Mouse (Mus musculus) liver, embryonic 12.5 days (tissue): ENCODE data around the gene Hs3st3a1. TPM values are rescaled to one million over a fixed set of nuclear protein-coding genes. Genes with fewer than 3 reads are reported as not detected.

Experiments used
- ATAC-seq: fragments of 200-750 bp; cut with Nextera tagmentation; 2 replicates; pipeline ENCODE4 v1.8.0; 2017; ENCODE audit warnings: moderate number of reproducible peaks, mild to moderate bottlenecking, moderate library complexity
- H3K27ac ChIP-seq: fragments of 300-500 bp; sonication (generic); 2 replicates; pipeline ENCODE4 v1.5.1; 2016; ENCODE audit warnings: mild to moderate bottlenecking
- H3K27me3 ChIP-seq: fragments of 300-500 bp; sonication (generic); replicated peaks from 2 replicates; pipeline ENCODE4 v1.6.1; 2016; ENCODE audit warnings: mild to moderate bottlenecking, moderate library complexity
- H3K36me3 ChIP-seq: fragments of 300-500 bp; sonication (generic); 2 replicates; pipeline ENCODE4 v1.6.1; 2016; ENCODE audit warnings: mild to moderate bottlenecking, moderate library complexity
- H3K4me1 ChIP-seq: fragments of 300-500 bp; sonication (generic); 2 replicates; pipeline ENCODE4 v1.6.1; 2016
- H3K4me2 ChIP-seq: fragments of 300-500 bp; sonication (generic); 2 replicates; pipeline ENCODE4 v1.6.1; 2016; ENCODE audit warnings: mild to moderate bottlenecking, moderate library complexity
- H3K4me3 ChIP-seq: fragments of 300-500 bp; sonication (generic); 2 replicates; pipeline ENCODE4 v1.5.1; 2016; ENCODE audit warnings: mild to moderate bottlenecking, moderate library complexity
- H3K9ac ChIP-seq: fragments of 300-500 bp; sonication (generic); 2 replicates; pipeline ENCODE4 v1.6.1; 2016; ENCODE audit warnings: mild to moderate bottlenecking, moderate library complexity
- H3K9me3 ChIP-seq: fragments of 300-500 bp; sonication (generic); replicated peaks from 2 replicates; pipeline ENCODE4 v1.6.1; 2016; ENCODE audit warnings: mild to moderate bottlenecking, moderate library complexity
- WGBS: fragments of 180-500 bp; shearing (Covaris S2); methylation state at CpG from one replicate; pipeline ENCODE4 v1.1.7; 2016; ENCODE audit not compliant: insufficient replicate concordance; 5-methylcytosine and 5-hydroxymethylcytosine counted together
- polyA plus RNA-seq: library from polyadenylated mRNA; unstranded; fragments of >200 nt; fragmentation: Nextera tagmentation; extraction: Ambion mirVana; gene quantifications from 2 replicates; pipeline ENCODE4 v1.2.1, GENCODE M21; 2016

The Hs3st3a1 gene
- polyA plus RNA-seq, 1 experiment from 2014 or later: 0.62 TPM

DNA sequence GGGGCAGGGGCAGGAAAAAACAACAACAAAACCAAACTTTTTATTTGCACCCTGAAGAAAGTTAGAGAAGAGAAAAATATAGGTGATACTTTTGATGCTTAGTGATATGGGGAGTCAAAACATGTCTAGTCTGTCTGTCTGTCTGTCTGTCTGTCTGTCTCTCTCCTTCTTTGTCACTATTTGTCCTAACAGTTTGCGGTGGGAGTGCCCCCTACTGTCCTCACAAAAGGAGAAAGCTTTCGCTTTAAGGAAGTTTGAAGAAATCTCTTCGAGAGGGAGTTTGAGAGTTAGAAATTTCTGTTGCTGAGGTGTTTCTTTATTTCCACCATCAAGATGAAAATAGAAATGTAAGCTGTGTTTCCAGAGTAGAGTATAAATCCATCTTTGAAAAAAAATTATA is 3.8 kb downstream of the Hs3st3a1 start:
- WGBS: 34% methylated on average over 3 of the region's 3 CpGs
- H3K9ac ChIP-seq: no peak overlapping the region
- peaks cover 19% of the 10 kb centered on the region for H3K4me1 ChIP-seq
- ATAC-seq: no peak
- H3K4me3 ChIP-seq: no peak overlapping the region
- H3K9me3 ChIP-seq: no peaks in the 10 kb centered on the region
- no peak overlapping the region for H3K4me2 ChIP-seq
- peaks cover 32% of the 10 kb centered on the region for H3K27me3 ChIP-seq
- H3K27ac ChIP-seq: no peak overlapping the region
- H3K36me3 ChIP-seq: no peaks in the 10 kb centered on the region

DNA sequence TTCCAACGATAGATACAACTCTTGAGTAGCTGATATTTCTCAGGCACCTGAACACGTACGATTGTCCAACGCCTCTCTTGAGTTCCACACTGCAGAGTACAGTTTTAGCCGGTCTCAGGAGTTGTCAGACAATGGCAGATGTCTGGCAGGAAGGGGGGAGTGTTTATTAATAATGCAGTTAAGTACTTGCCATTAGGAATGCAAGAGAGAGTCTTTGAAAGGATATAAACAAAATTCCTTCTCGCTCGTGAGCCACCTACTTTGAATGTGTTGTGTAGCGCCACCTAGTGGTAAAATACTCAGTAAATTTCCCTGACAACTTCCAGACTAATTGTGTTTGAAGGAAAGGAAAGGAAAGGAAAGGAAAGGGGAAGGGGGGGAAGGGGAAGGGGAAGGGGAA is 7.0 kb downstream of the Hs3st3a1 start:
- no peaks in the 10 kb centered on the region for H3K4me1 ChIP-seq
- no peak overlapping the region for H3K9ac ChIP-seq
- no peak for ATAC-seq
- no peak overlapping the region for H3K27ac ChIP-seq
- WGBS: 35% methylated on average over 8 of the region's 8 CpGs
- H3K4me3 ChIP-seq: no peak overlapping the region
- H3K9me3 ChIP-seq: no peaks in the 10 kb centered on the region
- H3K27me3 ChIP-seq: peaks cover 5% of the 10 kb centered on the region
- H3K4me2 ChIP-seq: no peak overlapping the region
- H3K36me3 ChIP-seq: no peaks in the 10 kb centered on the region

DNA sequence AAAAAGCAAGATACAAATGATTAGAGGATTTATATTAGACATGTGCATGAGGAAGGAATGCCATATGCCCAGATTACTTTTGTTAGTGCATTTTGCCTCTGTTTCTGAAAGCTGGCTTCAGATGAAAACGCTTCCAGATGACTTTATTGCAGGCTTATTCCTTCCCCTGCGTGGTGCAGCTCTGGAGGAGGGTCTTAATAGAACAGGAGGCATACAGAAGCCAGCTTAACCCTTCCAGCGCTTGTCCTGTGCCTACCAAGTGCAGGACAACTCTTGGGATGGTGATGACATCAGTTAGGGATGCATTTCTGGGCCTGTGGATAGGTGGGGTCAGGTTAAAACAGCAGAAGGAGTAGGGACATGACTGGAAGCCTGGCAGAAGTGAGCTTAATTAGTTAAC is 7.6 kb downstream of the Hs3st3a1 start:
- 38% methylated on average over 3 of the region's 3 CpGs for WGBS

DNA sequence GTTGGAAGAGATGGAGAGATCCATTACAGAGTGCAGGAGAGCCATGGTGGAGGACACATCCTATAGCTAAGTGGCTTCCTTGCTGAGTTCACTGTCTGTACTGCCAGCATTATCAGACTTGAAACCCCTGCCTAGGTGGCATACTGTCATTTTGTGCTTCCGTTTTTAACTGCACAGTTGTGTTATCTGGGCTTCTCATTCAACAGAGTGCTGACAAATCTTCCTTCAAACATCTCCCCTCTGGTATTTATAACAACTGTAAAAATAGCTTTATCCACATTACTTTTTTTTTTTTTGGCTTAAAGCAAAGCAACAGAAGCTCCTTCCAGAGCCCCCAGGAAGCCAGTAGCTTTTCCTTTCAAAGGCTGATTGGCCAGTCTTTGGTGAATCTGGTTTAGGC is 10.1 kb downstream of the Hs3st3a1 start:
- Histone ChIP-seq H3K27ac (no peak overlapping the region), H3K36me3 (no peaks in the 10 kb centered on the region), H3K9ac (no peak overlapping the region), H3K4me2 (no peak overlapping the region), H3K27me3 (no peaks in the 10 kb centered on the region), H3K4me3 (no peak overlapping the region), H3K9me3 (no peaks in the 10 kb centered on the region), H3K4me1 (no peaks in the 10 kb centered on the region)
- ATAC-seq: no peak
- 35% methylated on average over 1 of the region's 1 CpGs for WGBS

More for the DNA sequence above, 7.6 kb downstream of the Hs3st3a1 start:
- Histone ChIP-seq H3K9ac (no peak overlapping the region), H3K4me1 (no peaks in the 10 kb centered on the region), H3K9me3 (no peaks in the 10 kb centered on the region), H3K4me2 (no peak overlapping the region), H3K36me3 (no peaks in the 10 kb centered on the region), H3K27ac (no peak overlapping the region), H3K4me3 (no peak overlapping the region), H3K27me3 (peaks cover 3% of the 10 kb centered on the region)
- no peak for ATAC-seq

DNA sequence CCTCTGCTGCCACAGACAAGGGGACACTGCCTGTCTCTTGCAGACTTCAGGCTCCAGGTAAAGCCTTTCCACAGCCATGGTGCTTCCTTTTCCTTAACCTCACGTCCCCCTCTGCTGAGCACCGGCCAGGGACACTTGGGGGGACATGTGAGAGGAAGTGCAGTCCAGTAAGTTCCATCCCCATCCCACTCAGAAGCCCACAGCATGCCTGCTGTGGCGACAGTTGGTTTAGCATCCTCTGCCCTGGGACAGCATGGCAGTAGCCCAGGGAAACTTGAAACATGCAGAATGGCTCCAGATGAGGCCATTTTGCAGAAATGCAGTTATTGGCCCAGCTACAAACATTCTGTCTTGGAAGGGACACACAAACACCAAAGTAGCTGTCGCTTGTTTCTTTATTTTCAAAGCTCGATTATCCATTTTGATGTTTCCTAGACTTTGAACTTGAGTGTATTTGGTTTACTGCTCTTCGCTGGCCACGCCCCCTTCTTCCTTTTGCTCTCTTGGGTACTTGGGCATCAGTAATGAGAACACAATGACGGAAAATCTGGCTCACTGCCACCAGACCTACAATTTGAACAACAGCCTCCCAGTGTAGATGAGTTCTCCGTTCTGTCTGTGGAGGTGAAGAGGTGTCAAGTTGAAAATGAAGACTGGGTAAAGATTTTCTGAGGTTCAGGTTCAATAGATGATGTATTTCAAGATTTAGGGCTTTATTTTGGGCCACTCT is 13.6 kb downstream of the Hs3st3a1 start:
- no peak overlapping the region for H3K27ac ChIP-seq
- H3K9me3 ChIP-seq: no peaks in the 10 kb centered on the region
- H3K4me2 ChIP-seq: no peak overlapping the region
- H3K4me1 ChIP-seq: no peaks in the 10 kb centered on the region
- H3K4me3 ChIP-seq: no peak overlapping the region
- H3K9ac ChIP-seq: no peak overlapping the region
- H3K27me3 ChIP-seq: no peaks in the 10 kb centered on the region
- WGBS: 59% methylated on average over 9 of the region's 9 CpGs
- ATAC-seq: no peak
- no peaks in the 10 kb centered on the region for H3K36me3 ChIP-seq

DNA sequence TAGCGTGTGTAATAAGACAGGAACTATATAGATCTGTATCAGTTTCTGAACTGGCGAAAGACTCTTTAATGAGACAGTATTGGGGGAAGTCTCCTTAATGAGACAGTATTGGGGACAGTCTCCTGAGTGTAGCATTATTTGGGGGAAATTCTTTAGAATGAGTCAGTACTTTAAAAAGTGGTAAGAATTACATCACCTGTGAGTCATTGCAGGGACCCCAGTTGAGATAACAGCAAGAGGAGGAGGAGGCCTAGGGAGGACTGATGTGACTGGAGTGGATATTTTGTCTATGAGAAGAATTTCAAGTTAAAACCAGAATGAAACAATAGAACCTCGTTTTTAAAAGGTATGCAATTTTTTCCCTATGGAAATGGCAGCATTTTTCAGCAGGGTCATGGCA is 26.6 kb downstream of the Hs3st3a1 start:
- WGBS: 49% methylated on average over 3 of the region's 3 CpGs
- Histone ChIP-seq H3K9ac (no peak overlapping the region), H3K27me3 (no peaks in the 10 kb centered on the region), H3K4me2 (no peak overlapping the region), H3K36me3 (no peaks in the 10 kb centered on the region), H3K4me3 (no peak overlapping the region), H3K27ac (no peak overlapping the region), H3K9me3 (no peaks in the 10 kb centered on the region), H3K4me1 (no peaks in the 10 kb centered on the region)
- ATAC-seq: no peak

DNA sequence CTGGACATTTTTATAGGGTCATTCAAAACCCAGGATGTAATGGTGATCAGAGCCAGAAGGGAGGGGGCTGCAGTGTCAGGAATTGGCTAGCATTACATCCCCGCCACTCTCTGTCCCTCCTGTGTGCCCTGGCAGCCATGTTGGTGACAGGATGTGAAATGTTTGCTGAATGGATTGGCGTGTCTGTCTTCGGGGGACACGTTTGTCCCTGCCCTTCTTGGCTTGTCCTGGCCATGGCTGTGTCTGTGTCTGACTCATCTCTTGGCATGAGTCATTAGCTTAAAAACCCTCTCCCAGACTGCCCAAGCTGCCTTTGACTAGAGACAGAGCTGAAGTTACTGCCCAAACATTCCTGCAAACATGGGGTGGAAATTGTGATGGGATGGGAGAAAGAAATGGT is 33.6 kb downstream of the Hs3st3a1 start:
- H3K4me3 ChIP-seq: no peak overlapping the region

DNA sequence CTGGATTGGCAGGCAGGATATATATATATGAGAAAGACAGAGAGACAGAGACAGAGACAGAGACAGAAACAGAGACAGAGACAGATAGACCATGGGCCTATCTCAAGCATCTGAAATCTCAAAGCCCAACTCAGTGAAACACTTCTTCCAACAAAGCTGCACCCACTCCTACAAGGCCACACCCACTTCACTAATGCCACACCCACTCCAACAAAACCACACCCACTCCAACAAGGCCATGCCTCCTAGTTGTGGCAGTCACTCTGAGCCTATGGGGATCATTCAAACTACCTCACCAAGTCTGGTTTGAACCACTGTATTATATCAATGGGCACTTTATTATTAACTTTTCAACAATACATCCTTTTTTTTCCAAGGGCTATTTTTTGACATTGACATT is 35.6 kb downstream of the Hs3st3a1 start:
- Histone ChIP-seq H3K27ac (no peak overlapping the region), H3K36me3 (no peaks in the 10 kb centered on the region), H3K9me3 (no peaks in the 10 kb centered on the region), H3K4me2 (no peak overlapping the region), H3K4me3 (no peak overlapping the region), H3K9ac (no peak overlapping the region), H3K4me1 (no peaks in the 10 kb centered on the region), H3K27me3 (no peaks in the 10 kb centered on the region)
- ATAC-seq: peak; percentile 54; the same call in 1 of the 2 replicates

More for the DNA sequence above, 33.6 kb downstream of the Hs3st3a1 start:
- Histone ChIP-seq H3K9ac (no peak overlapping the region), H3K27ac (no peak overlapping the region), H3K27me3 (no peaks in the 10 kb centered on the region), H3K4me2 (no peak overlapping the region), H3K9me3 (no peaks in the 10 kb centered on the region), H3K4me1 (no peaks in the 10 kb centered on the region), H3K36me3 (no peaks in the 10 kb centered on the region)
- WGBS: 51% methylated on average over 4 of the region's 4 CpGs
- no peak for ATAC-seq

DNA sequence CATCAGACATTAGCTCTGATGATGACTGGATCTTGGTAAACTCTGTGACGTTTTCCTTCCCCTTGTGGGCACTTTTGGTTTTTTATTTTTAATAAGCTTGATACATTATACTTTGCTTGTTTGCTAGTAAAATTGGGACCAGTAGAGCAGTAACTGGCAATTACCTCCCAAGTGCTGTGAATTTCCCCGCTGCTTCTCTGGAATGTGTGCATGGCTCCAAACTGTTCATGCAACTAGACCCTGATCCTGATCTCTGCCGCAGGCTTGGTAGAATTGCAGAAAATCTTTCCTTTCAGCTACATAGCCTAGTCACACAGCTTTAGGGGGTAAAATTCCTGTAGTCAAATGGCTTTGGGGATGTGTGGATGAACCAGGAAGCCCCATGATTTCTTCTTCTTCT is 38.5 kb downstream of the Hs3st3a1 start:
- H3K4me2 ChIP-seq: no peak overlapping the region
- no peak overlapping the region for H3K4me3 ChIP-seq
- ATAC-seq: no peak
- 61% methylated on average over 3 of the region's 3 CpGs for WGBS
- H3K36me3 ChIP-seq: no peaks in the 10 kb centered on the region
- no peak overlapping the region for H3K27ac ChIP-seq
- H3K27me3 ChIP-seq: no peaks in the 10 kb centered on the region
- H3K9me3 ChIP-seq: no peaks in the 10 kb centered on the region
- H3K9ac ChIP-seq: no peak overlapping the region
- H3K4me1 ChIP-seq: no peaks in the 10 kb centered on the region

DNA sequence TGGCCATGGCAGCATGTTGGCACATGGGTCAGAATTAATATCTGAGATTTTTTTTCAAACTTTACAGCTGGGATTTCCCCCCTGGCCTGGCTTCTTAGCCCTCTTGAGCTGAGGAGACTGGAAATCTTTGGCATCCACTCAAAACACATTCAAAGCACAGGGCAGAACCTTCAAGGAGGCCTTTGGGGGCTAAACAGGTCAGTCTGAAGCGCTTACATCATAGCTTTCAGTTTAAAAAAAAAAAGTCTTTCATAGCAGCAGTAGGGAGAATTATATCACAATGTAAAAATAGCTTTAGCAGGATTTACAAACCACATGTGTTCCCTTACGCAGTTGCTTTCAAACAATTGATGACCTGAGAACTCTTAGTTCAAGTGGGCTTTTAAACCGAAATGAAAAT is 46.3 kb downstream of the Hs3st3a1 start:
- H3K9me3 ChIP-seq: no peaks in the 10 kb centered on the region
- H3K9ac ChIP-seq: no peak overlapping the region
- no peak overlapping the region for H3K27ac ChIP-seq
- no peak for ATAC-seq
- no peaks in the 10 kb centered on the region for H3K36me3 ChIP-seq
- H3K27me3 ChIP-seq: no peaks in the 10 kb centered on the region
- 56% methylated on average over 3 of the region's 3 CpGs for WGBS
- H3K4me3 ChIP-seq: no peak overlapping the region
- H3K4me2 ChIP-seq: no peak overlapping the region
- H3K4me1 ChIP-seq: no peaks in the 10 kb centered on the region

DNA sequence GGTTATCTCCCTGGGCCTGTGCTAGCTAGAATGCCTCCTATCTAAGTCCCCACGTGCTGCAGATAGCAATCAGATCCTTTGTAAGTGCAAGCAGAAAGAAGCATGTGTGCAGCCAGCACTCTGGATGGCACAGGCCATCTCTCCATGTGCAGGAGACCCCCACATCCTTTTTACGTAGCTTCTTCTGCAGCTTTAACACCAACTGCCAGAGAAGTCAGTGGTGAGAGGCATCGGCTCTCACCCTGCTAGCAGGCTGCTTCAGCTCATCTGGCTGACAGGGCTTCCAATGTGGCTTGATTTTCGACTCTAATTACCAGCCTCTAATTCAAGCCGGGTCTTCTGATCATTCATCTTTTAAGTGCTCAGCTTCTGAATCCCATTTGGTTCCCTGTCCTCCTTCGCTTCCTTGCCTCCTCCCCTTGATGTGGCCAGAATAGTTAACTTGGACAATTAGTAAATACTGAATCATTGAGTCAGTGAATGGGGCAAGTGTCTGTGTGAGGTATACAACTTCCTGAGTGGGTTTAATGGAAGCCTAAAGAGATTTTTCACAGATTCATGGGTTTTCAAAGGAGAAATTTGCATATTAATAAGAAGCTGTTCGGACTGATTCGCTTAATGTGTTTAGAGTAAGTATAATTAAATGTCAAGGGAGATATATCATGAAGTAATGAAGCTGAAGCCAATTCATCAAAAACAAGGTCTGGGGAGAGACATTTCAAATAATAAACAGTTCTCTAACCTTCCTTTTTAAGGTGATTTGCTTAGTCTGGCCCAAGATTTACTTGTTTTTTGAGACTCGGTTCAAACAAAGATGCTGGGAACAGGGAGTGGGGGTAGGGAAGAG is 54.7 kb downstream of the Hs3st3a1 start:
- no peak overlapping the region for H3K4me2 ChIP-seq
- 52% methylated on average over 9 of the region's 9 CpGs for WGBS

DNA sequence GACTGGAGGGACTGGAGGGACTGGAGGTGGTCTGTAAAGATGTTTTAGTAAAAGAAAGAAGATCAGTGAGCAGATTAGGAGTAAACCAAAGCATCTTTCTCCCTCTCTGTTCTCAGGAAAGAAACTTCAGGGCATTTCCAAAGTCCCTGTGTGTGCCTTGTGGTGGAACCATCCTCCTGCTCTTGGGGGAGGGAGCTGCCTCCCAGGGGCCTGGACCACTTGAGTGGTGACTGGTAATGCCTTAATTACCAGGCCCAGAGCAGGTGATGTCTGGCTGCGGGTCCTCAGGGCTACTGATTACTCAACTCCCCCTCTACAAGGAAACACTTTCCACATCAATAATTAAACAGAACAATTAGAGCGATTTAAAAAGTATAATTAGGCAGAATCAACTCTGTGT is 59.3 kb downstream of the Hs3st3a1 start:
- H3K36me3 ChIP-seq: no peaks in the 10 kb centered on the region
- no peak overlapping the region for H3K9ac ChIP-seq
- H3K27me3 ChIP-seq: peaks cover 4% of the 10 kb centered on the region; the same call in 1 of the 2 replicates
- H3K4me2 ChIP-seq: no peak overlapping the region
- no peak for ATAC-seq
- no peaks in the 10 kb centered on the region for H3K4me1 ChIP-seq
- no peak overlapping the region for H3K27ac ChIP-seq
- H3K4me3 ChIP-seq: no peak overlapping the region
- H3K9me3 ChIP-seq: no peaks in the 10 kb centered on the region
- 46% methylated on average over 2 of the region's 2 CpGs for WGBS

More for the DNA sequence above, 54.7 kb downstream of the Hs3st3a1 start:
- no peak overlapping the region for H3K9ac ChIP-seq
- ATAC-seq: no peak
- H3K4me3 ChIP-seq: no peak overlapping the region
- H3K4me1 ChIP-seq: no peaks in the 10 kb centered on the region
- H3K36me3 ChIP-seq: no peaks in the 10 kb centered on the region
- H3K27me3 ChIP-seq: peaks cover 9% of the 10 kb centered on the region; the same call in 1 of the 2 replicates
- H3K27ac ChIP-seq: no peak overlapping the region
- H3K9me3 ChIP-seq: no peaks in the 10 kb centered on the region
